Mouse (Mus musculus): ENCODE data around the gene B4galnt3.

DNA sequence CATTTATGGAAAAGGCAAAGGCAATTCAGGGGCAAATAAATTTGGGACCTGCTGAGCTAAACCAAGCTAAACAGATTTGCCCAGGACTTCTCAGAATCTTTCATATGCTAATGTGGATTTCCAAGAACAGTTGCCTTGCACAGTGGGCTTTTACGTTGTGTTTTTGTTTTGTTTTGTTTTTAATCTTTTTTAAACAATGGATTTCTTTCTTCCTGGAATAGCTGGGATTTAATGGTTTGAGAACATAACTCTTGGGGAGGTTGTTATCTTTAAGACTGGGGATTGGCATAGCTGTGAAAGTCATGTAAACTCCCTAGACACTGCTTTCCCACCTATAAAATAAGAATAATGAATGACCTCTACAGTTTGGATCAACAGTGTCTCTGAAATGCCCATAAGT lies 63.9 kb downstream of the B4galnt3 start:
- no peak for TF ChIP-seq POLR2A (IDR thresholded peaks at IDR 0.05; ENCODE audit: control insufficient read depth, extremely low read depth, insufficient read depth, low read length, poor library complexity)
- TF ChIP-seq CTCF (IDR thresholded peaks at IDR 0.05; ENCODE audit: borderline replicate concordance, control insufficient read depth, extremely low read depth, insufficient read depth, low read length, poor library complexity): no peak

Data from thymus, adult 2 months (tissue).